Mouse (Mus musculus) limb, embryonic 11.5 days (tissue): ENCODE results near the gene Pcyt2. TPM values are rescaled to one million over a fixed set of nuclear protein-coding genes. Genes with fewer than 3 reads are reported as not detected.
A peak's percentile ranks its signal among the peaks of the same experiment; 100 is the strongest.

Experiments
- ATAC-seq: fragments of 200-750 bp; cut with Nextera tagmentation; 2 replicates; pipeline ENCODE4 v1.8.0; 2017; ENCODE audit warnings: low read depth; ENCODE audit not compliant: insufficient number of reproducible peaks, low FRiP score, low TSS enrichment
- DNase-seq: peaks from one replicate; pipeline ENCODE4 v3.0.0-alpha.2; 2015; ENCODE audit warnings: low spot score
- H3K27ac ChIP-seq: fragments of 300-500 bp; sonication (generic); replicated peaks from 2 replicates; pipeline ENCODE4 v1.5.1; 2014; ENCODE audit warnings: low read depth, mild to moderate bottlenecking, low read length
- H3K27me3 ChIP-seq: fragments of 300-500 bp; sonication (generic); 2 replicates; pipeline ENCODE4 v1.6.1; 2014; ENCODE audit warnings: mild to moderate bottlenecking, low read length, mixed read lengths; ENCODE audit not compliant: control insufficient read depth, insufficient read depth
- H3K36me3 ChIP-seq: fragments of 300-500 bp; sonication (generic); 2 replicates; pipeline ENCODE4 v1.6.1; 2014; ENCODE audit warnings: mild to moderate bottlenecking, low read length, moderate library complexity, mixed read lengths; ENCODE audit not compliant: control insufficient read depth, insufficient read depth
- H3K4me1 ChIP-seq: fragments of 300-500 bp; sonication (generic); 2 replicates; pipeline ENCODE4 v1.6.1; 2014; ENCODE audit warnings: low read length, mixed read lengths; ENCODE audit not compliant: control insufficient read depth, insufficient read depth
- H3K4me2 ChIP-seq: fragments of 300-500 bp; sonication (generic); 2 replicates; pipeline ENCODE4 v1.6.1; 2014; ENCODE audit warnings: low read depth, mild to moderate bottlenecking, moderate library complexity; ENCODE audit not compliant: severe bottlenecking
- H3K4me3 ChIP-seq: fragments of 300-500 bp; sonication (generic); 2 replicates; pipeline ENCODE4 v1.5.1; 2014; ENCODE audit warnings: low read depth, low read length
- H3K9ac ChIP-seq: fragments of 300-500 bp; sonication (generic); 2 replicates; pipeline ENCODE4 v1.6.1; 2014; ENCODE audit warnings: mild to moderate bottlenecking, low read length
- H3K9me3 ChIP-seq: fragments of 300-500 bp; sonication (generic); 2 replicates; pipeline ENCODE4 v1.6.1; 2016; ENCODE audit warnings: low read length; ENCODE audit not compliant: control insufficient read depth
- WGBS: fragments of 180-500 bp; shearing (Covaris S2); extraction: QIAGEN DNeasy Blood & Tissue Kit; methylation state at CpG from one replicate; pipeline ENCODE4 v1.1.7; 2014; 5-methylcytosine and 5-hydroxymethylcytosine counted together
- polyA plus RNA-seq: library from polyadenylated mRNA; unstranded; fragments of >200 nt; fragmentation: Nextera tagmentation; extraction: Ambion mirVana; gene quantifications from 2 replicates; pipeline ENCODE4 v1.2.1, GENCODE M21; 2014

Gene Pcyt2
- polyA plus RNA-seq, 1 experiment from 2014 or later: 105 TPM

- WGBS: 88% methylated on average over 8 of the region's 8 CpGs
Measured at GRCm38 (mm10) chr11:120613976-120614375, 3.8 kb downstream of the Pcyt2 start.

GRCm38 (mm10) chr11:120613481-120613972 lies 4.2 kb downstream of the Pcyt2 start:
- Histone ChIP-seq H3K4me1 (peaks cover 16% of the 10 kb centered on the region), H3K9me3 (no peaks in the 10 kb centered on the region), H3K4me3 (no peak overlapping the region), H3K9ac (no peak overlapping the region), H3K36me3 (peaks cover 8% of the 10 kb centered on the region), H3K4me2 (no peak overlapping the region), H3K27me3 (0 out of 2 replicates have a peak, but pooled peaks cover 6% of the 10 kb centered on the region), H3K27ac (no peak overlapping the region)
- 86% methylated on average over 10 of the region's 10 CpGs for WGBS
- ATAC-seq: no peak
- no peak for DNase-seq

More at GRCm38 (mm10) chr11:120613976-120614375, 3.8 kb downstream of the Pcyt2 start:
- Histone ChIP-seq H3K27me3 (0 out of 2 replicates have a peak, but pooled peaks cover 5% of the 10 kb centered on the region), H3K9me3 (no peaks in the 10 kb centered on the region), H3K9ac (no peak overlapping the region), H3K36me3 (peaks cover 11% of the 10 kb centered on the region), H3K4me1 (peaks cover 11% of the 10 kb centered on the region), H3K4me2 (no peak overlapping the region), H3K27ac (no peak overlapping the region), H3K4me3 (no peak overlapping the region)
- DNase-seq (no peak), ATAC-seq (no peak)

GRCm38 (mm10) chr11:120612763-120613162 lies 5.0 kb downstream of the Pcyt2 start:
- H3K27me3 ChIP-seq: 0 out of 2 replicates have a peak, but pooled peaks cover 6% of the 10 kb centered on the region
- no peak overlapping the region for H3K27ac ChIP-seq
- WGBS: 36% methylated on average over 6 of the region's 6 CpGs

GRCm38 (mm10) chr11:120610477-120611046 lies 7.2 kb downstream of the Pcyt2 start:
- Histone ChIP-seq H3K4me2 (no peak overlapping the region), H3K36me3 (peaks cover 10% of the 10 kb centered on the region), H3K4me3 (no peak overlapping the region), H3K4me1 (peaks cover 6% of the 10 kb centered on the region; the same call in 1 of the 2 replicates), H3K9ac (no peak overlapping the region), H3K9me3 (no peaks in the 10 kb centered on the region), H3K27ac (no peak overlapping the region), H3K27me3 (0 out of 2 replicates have a peak, but pooled peaks cover 10% of the 10 kb centered on the region)
- 84% methylated on average over 9 of the region's 9 CpGs for WGBS
- DNase-seq (no peak), ATAC-seq (no peak)

More at GRCm38 (mm10) chr11:120612763-120613162, 5.0 kb downstream of the Pcyt2 start:
- Histone ChIP-seq H3K9me3 (no peaks in the 10 kb centered on the region), H3K36me3 (peaks cover 7% of the 10 kb centered on the region), H3K4me3 (no peak overlapping the region), H3K4me1 (peaks cover 14% of the 10 kb centered on the region), H3K4me2 (no peak overlapping the region), H3K9ac (no peak overlapping the region)
- ATAC-seq (no peak), DNase-seq (peak; percentile 78)

GRCm38 (mm10) chr11:120609250-120609649 lies 8.5 kb downstream of the Pcyt2 start:
- H3K4me3 ChIP-seq: no peak overlapping the region
- 42% methylated on average over 8 of the region's 8 CpGs for WGBS
- H3K4me2 ChIP-seq: no peak overlapping the region

GRCm38 (mm10) chr11:120608241-120609034 lies 9.3 kb downstream of the Pcyt2 start, which contains the start of gene Npb:
TSS of gene Npb (plus strand) at chr11:120608477.
- Histone ChIP-seq H3K4me3 (peak within 1 kb of the TSS; percentile 22), H3K9ac (peak within 1 kb of the TSS; percentile 52), H3K9me3 (no peaks in the 10 kb centered on the region), H3K4me2 (peak within 1 kb of the TSS; percentile 56), H3K4me1 (peaks cover 6% of the 10 kb centered on the region; the same call in 1 of the 2 replicates), H3K27ac (no peak within 1 kb of the TSS), H3K36me3 (peaks cover 10% of the 10 kb centered on the region), H3K27me3 (0 out of 2 replicates have a peak, but pooled peaks cover 10% of the 10 kb centered on the region)
- 4% methylated on average over 45 of the region's 45 CpGs for WGBS
- DNase-seq: no peak
- ATAC-seq: peak; percentile 22; the same call in 1 of the 2 replicates

More at GRCm38 (mm10) chr11:120609250-120609649, 8.5 kb downstream of the Pcyt2 start:
- peaks cover 6% of the 10 kb centered on the region; the same call in 1 of the 2 replicates for H3K4me1 ChIP-seq
- DNase-seq: no peak
- H3K27me3 ChIP-seq: 0 out of 2 replicates have a peak, but pooled peaks cover 10% of the 10 kb centered on the region
- H3K9me3 ChIP-seq: no peaks in the 10 kb centered on the region
- no peak overlapping the region; the same call in 1 of the 2 replicates for H3K9ac ChIP-seq
- no peak for ATAC-seq
- no peak overlapping the region for H3K27ac ChIP-seq
- H3K36me3 ChIP-seq: peaks cover 10% of the 10 kb centered on the region

GRCm38 (mm10) chr11:120606764-120607163 lies 11.0 kb downstream of the Pcyt2 start:
- Histone ChIP-seq H3K27me3 (0 out of 2 replicates have a peak, but pooled peaks cover 10% of the 10 kb centered on the region), H3K27ac (no peak overlapping the region), H3K9ac (no peak overlapping the region), H3K4me1 (peaks cover 6% of the 10 kb centered on the region; the same call in 1 of the 2 replicates), H3K36me3 (peaks cover 12% of the 10 kb centered on the region), H3K4me2 (no peak overlapping the region), H3K9me3 (no peaks in the 10 kb centered on the region), H3K4me3 (no peak overlapping the region)
- ATAC-seq (no peak), DNase-seq (no peak)
- 79% methylated on average over 4 of the region's 4 CpGs for WGBS

- Histone ChIP-seq H3K4me2 (no peak overlapping the region), H3K9me3 (no peaks in the 10 kb centered on the region), H3K4me3 (no peak overlapping the region), H3K36me3 (peaks cover 12% of the 10 kb centered on the region), H3K27ac (no peak overlapping the region), H3K27me3 (0 out of 2 replicates have a peak, but pooled peaks cover 10% of the 10 kb centered on the region), H3K9ac (no peak overlapping the region), H3K4me1 (peaks cover 6% of the 10 kb centered on the region; the same call in 1 of the 2 replicates)
- 91% methylated on average over 7 of the region's 7 CpGs for WGBS
- DNase-seq (no peak), ATAC-seq (no peak)
Measured at GRCm38 (mm10) chr11:120605667-120606066, 12.1 kb downstream of the Pcyt2 start.
